Mouse (Mus musculus) lung, postnatal 4 days (tissue): ENCODE data around the gene Camkk2.

Source experiments
- DNase-seq, 2 experiments: peaks; one replicate each; pipeline ENCODE4 v3.0.0; 2021

Camkk2 gene

DNA sequence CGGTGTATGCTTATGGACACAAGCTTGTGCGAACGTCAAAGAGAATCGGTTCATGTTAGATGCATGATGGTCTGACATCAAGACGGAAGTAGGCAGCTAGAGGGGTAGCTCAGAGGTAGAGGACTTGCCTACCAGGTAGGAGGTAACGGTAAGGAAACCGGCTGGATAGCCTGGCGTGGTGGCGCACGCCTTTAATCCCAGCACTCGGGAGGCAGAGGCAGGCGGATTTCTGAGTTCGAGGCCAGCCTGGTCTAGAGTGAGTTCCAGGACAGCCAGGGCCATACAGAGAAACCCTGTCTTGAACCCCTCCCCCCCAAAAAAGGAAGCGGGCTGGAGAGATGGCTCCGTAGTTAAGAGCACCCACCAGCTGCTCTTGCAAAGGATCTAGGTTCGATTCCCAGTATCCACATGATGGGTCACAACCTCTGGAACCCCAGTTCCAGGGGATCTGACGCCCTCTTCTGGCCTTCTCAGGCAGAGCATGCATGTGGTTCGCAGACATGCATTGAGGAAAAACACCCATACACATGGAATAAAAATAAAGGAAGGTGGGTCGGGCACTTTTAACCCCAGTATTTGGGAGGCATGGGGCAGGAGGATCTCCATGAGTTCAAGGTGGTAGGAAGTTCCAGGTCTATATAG, 1.7 kb upstream of the Camkk2 start:
- DNase-seq = no peak

GRCm38 (mm10) chr5:122778231-122779226, 680 bp downstream of the Camkk2 start:
- DNase-seq = peak; percentile 52 to 63

- no peak for DNase-seq
These were observed 1.9 kb downstream of the Camkk2 start for GRCm38 (mm10) chr5:122777322-122777721.

- DNase-seq = no peak
These were observed 3.4 kb downstream of the Camkk2 start for GRCm38 (mm10) chr5:122775646-122776286.

DNA sequence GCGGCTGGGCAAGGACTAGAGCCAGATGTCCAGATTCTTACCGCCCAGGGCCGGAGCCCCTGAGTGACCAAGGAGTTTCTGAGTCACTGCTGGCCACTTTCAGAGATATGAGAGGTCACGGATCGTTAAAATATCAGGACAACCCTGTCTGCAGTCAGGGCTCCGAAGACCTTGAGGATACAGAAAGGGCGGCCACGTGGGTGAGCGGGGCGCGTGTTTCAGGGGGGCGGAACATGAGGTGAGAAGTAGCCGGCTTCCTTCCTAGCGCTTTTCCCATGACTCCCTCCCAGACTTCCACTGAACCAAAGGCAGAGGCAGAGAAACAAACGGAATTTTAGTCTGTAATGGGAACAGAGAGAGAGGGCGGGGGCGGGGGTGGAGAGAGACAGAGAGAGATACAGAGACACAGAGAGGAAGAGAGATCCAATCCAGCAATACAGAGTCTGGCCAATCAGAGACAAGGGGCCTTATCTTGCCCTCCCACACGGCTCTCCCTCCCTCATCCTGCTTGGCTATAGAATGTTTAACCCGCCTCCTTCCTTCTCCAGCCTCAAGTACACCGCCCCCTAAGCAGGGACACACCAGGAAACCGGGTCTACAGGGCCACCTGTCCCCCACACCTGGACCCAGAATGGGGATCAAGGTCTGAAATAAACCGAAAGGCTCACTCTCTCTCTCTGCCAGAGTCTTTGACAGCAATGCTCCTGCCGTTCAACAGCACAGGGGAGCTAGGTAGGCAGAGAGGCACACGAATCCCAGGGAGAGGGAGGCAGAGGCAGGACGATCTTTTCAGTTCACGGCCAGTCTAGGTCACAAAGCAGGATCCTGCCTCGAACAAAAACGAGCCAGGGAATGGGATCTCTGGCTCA, 4.2 kb downstream of the Camkk2 start:
- peak in 1 of 2 experiments; percentile 22 for DNase-seq

GRCm38 (mm10) chr5:122773756-122774155, 5.5 kb downstream of the Camkk2 start:
- no peak for DNase-seq

DNA sequence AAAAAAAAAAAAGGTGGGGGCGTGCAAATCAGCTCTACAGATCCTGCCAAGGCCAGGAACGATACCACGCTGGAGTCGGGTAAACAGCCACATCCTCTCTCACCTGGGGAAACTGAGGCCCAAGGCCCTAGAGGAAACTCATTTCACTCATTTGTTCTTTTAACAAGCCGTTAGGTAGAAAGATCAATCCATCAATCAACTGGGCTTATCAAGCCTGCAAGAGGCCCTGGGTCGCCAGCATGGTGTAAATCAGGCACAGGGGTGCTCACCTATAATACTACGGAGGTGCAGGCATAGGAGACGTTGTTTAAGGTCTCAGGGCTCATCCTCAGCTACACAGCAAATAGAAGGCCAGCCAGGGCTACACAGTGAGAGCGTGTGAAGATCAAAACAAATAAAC, 7.8 kb downstream of the Camkk2 start:
- DNase-seq = no peak

GRCm38 (mm10) chr5:122770806-122771261, 8.4 kb downstream of the Camkk2 start:
- peak; percentile 80 to 90 for DNase-seq

DNA sequence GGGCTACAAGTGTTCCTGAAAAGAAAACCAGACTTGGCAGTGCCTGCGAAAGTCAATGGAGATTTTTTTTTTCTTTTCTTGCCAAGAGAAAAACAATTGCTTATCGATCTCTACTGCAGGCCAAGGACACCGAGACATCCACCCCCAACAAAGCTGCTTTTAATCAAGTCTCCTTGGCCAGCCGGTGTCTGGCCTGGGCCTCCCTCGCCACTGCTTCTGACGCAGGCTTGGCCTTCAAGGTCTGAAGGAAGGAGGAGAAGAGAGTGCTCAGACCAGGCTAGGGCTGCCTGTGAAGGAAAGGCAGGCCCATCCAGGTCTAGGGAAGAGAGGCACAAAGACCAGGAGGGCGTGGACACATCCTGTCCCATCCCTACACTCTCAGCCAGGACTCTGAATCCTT, 8.9 kb downstream of the Camkk2 start:
- DNase-seq = peak; percentile 53 to 58

- peak; percentile 38 to 43 for DNase-seq
These were observed 10.1 kb downstream of the Camkk2 start for GRCm38 (mm10) chr5:122769101-122769568.

GRCm38 (mm10) chr5:122767283-122767682, 11.9 kb downstream of the Camkk2 start:
- no peak for DNase-seq

- DNase-seq = peak; percentile 61 to 70
These were observed 15.2 kb downstream of the Camkk2 start for GRCm38 (mm10) chr5:122764032-122764464.

DNA sequence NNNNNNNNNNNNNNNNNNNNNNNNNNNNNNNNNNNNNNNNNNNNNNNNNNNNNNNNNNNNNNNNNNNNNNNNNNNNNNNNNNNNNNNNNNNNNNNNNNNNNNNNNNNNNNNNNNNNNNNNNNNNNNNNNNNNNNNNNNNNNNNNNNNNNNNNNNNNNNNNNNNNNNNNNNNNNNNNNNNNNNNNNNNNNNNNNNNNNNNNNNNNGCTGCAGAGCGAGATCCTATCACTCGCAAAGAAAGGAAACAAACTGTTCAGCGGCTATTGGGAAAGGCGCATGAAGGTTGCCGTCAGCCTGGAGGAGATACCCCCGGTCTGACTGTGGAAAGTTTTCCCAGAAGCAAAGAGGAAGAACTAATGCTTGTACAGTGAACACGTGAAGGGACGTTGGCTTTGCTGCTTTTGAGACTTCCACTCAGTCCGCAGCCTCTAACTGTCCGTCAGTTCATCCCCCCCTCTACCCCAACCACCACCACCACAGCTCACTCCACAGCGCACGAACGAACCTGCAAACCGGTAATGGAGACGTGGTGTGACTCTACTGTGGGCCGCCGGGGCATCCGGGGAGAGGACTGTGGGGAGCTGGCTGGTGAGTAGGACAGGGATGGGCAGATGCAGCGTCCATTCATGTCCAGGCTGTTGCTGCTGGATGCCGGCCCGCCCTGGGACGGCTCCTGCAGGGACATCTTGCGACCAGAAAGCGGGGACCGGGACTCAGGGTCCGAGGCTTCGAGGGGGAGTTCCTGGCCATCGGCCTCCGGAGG, 15.8 kb downstream of the Camkk2 start:
- peak; percentile 39 to 57 for DNase-seq

GRCm38 (mm10) chr5:122756680-122757079, 22.5 kb downstream of the Camkk2 start:
- DNase-seq = peak in 1 of 2 experiments; percentile 12

GRCm38 (mm10) chr5:122756144-122756543, 23.1 kb downstream of the Camkk2 start:
- no peak for DNase-seq

- DNase-seq = no peak
These were observed 23.6 kb downstream of the Camkk2 start for GRCm38 (mm10) chr5:122755620-122756019.

DNA sequence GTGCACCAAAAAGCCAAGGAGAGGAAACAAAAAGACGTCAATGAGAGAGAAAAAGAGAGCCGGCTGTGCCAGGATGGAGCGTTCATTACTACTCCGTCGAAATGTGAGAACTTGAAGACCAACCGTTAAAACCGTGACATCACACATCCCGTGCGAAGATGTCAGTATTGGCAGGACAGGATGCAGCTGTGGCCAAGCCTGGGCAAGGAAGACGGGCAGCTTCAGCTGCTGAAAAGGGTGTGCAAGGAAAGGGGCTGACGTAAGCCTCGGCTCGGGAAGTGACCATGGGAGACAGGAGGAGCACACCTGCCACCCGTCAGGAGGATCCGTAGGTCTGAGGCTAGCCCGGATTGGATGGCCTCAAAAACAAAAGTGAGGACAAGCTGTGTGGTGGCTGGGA, 24.7 kb downstream of the Camkk2 start:
- DNase-seq = peak; percentile 43 to 46

- DNase-seq = peak; percentile 83 to 90
These were observed 31.3 kb downstream of the Camkk2 start for GRCm38 (mm10) chr5:122747950-122748349.

GRCm38 (mm10) chr5:122743880-122744422, 35.3 kb downstream of the Camkk2 start:
- DNase-seq = peak in 1 of 2 experiments; percentile 39

DNA sequence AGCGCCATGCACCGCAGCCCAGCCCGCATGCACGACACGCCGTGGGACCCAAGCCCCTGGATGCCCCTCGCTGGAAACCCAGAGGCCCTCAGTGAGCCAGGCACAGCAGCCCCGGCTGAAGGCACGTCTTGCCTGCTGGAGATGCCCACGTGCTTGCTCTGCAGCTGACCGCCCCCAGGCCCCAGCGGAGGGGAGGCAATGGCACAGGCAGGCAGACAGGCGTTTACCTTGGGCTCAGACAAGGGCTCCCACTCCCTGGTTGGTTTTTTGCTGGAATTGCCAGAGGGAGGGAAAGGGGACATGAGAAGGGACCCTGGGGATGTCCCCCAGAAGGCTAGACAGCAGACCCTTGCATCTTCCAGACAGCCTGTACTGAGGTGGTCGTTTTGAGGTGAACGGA, 42.4 kb downstream of the Camkk2 start:
- no peak for DNase-seq

DNA sequence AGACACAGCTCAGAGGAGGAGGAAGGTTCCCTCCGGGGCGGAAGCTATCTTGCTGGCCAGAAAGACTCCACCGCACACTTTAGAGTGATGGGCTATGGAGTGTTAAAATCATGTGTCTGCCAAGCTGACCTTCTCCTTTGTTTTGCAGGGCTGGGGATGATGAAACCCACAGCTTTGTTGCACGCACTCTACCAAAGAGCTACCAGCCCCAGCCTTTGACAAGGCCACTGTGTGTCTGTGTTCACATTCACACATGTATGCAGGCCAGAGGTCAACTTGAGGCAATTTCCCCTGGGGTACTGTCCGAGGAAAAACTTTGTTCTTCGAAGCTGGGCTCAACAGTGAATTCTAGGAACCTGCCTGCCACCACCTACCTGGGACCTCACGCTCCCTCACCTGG, 43.4 kb downstream of the Camkk2 start:
- no peak for DNase-seq
